Mouse (Mus musculus): Measurements from ENCODE around the gene Triobp. TPM values are rescaled to one million over a fixed set of nuclear protein-coding genes. Genes with fewer than 3 reads are reported as not detected.
"Not testable (repeated sequence)": the region's sequence is repeated elsewhere in the genome, so short reads cannot be mapped to it uniquely, and the experiment has no call there.

Gene Triobp
- total RNA-seq, 2 experiments from 2014 or later = 36.7 to 40.3 TPM

DNA sequence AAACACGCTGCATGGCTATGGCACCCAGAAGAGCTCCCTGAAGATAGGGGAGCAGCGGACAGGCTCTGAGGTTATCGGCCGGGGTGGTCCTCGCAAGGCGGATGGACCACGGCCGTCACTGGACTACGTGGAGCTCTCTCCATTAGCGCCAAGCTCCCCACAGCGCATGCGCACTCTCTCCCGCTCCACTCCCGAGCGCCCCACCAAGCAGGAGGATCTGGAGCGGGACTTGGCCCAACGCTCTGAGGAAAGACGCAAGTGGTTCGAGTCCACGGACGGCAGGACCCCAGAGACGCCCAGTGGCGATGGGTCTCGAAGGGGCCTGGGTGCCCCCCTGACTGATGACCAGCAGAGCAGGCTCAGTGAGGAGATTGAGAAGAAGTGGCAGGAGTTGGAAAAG is 45.4 kb downstream of the Triobp start:
- DNase-seq = no peak
- intact Hi-C loops (cut with DNase I) = no loop called here

DNA sequence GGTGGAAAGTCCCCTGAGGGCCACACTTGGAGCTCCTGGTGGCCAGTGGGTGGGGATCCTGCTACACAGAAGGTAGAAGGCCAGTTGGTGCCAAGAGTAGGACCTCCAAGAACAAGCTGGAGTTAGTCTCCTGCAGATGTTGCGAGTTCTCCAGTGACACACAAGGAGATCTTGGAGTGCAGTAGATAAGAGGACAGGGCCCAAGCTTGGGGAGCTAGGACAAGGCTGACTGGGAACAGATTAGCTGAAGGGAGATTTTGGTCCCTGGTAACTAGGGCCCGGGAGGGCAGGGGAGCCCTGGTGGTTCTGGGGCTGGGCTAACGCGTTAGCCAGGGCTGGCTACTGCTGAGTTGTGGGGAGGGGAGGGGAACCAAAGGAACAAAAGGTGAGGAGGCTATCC is 48.4 kb downstream of the Triobp start:
- DNase-seq = no peak
- intact Hi-C loops (cut with DNase I) = no loop called here

- intact Hi-C loops (cut with DNase I) = no loop called here
- no peak for DNase-seq
Observed at GRCm38 (mm10) chr15:78996663-78997062, 49.1 kb downstream of the Triobp start.

GRCm38 (mm10) chr15:78998348-78998747 is 50.8 kb downstream of the Triobp start:
- no peak for DNase-seq
- intact Hi-C loops (cut with DNase I) = no loop called here

DNA sequence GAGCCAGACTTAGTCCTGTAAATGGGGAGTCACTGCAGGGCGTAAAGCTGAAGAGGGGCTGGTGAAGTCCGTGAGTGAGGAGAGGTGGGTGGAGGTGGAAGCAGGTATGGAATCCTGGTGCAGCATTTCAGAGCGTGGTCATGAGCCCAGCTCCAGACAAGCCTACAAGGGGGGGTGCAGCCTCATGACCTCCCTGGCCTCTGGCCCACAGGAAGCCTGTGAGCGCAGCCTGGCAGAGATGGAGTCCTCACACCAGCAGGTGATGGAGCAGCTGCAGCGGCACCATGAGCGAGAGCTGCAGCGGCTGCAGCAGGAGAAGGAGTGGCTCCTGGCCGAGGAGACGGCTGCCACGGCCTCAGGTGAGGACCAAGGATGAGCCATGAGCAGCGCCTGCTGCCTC is 52.1 kb downstream of the Triobp start:
- DNase-seq = no peak
- intact Hi-C loops (cut with DNase I) = no loop called here

- DNase-seq = no peak
- intact Hi-C loops (cut with DNase I) = no loop called here
Observed at GRCm38 (mm10) chr15:79000357-79000791, 52.9 kb downstream of the Triobp start.

GRCm38 (mm10) chr15:79001559-79001958 is 54.0 kb downstream of the Triobp start:
- intact Hi-C loops (cut with DNase I) = no loop called here

GRCm38 (mm10) chr15:79002036-79002435 is 54.5 kb downstream of the Triobp start:
- no peak for DNase-seq
- intact Hi-C loops (cut with DNase I) = no loop called here

More at GRCm38 (mm10) chr15:79001559-79001958, 54.0 kb downstream of the Triobp start:
- no peak for DNase-seq

GRCm38 (mm10) chr15:79003079-79003478 is 55.6 kb downstream of the Triobp start:
- DNase-seq = no peak
- intact Hi-C loops (cut with DNase I) = no loop called here

- intact Hi-C loops (cut with DNase I) = no loop called here
- DNase-seq = no peak
Observed at GRCm38 (mm10) chr15:79005581-79005980, 58.1 kb downstream of the Triobp start.

GRCm38 (mm10) chr15:79006638-79007037 is 59.1 kb downstream of the Triobp start:
- intact Hi-C loops (cut with DNase I) = no loop called here
- no peak for DNase-seq

DNA sequence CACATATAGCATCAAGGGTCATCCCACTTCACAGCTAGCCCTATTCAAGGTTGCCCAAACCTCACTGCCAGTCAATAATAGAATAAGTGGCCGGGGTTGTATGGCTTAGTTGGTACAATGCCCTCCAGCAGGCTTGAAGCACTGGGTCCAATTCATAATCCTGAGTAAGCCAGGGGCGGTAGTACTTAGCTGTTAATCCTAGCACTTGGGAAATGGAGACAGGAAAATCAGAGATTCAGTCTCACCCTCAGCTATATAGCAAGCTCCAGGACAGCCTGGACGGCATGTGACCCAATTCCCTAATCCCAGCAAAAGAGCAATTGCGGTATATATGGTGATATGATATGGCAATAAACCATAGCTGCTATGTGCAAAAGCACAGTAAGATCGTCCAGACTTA is 59.5 kb downstream of the Triobp start:
- intact Hi-C loops (cut with DNase I) = no loop called here

GRCm38 (mm10) chr15:79007836-79008235 is 60.3 kb downstream of the Triobp start:
- DNase-seq; intact Hi-C loops (cut with DNase I): not testable (repeated sequence)

More for the DNA sequence above, 59.5 kb downstream of the Triobp start:
- no peak for DNase-seq

DNA sequence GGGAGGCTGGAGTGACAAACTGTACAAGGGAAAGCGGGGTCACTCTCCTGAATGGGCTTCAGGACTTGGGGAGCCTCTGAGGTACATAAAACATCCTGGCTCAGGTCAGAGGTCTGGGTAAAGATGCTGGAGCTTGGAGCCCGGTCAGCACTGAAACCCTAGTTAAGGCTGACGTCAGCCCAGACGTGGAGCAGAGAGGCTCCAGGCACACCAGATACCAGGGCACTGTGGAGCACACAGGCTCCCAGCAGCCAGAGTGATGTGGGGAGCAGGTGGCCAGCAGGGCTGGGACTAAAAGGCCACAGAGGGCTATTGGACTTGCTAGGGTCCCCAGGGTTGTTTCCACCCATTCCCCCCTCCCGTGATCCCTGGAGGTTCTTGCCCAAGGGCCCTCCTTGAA is 62.2 kb downstream of the Triobp start:
- DNase-seq = no peak
- intact Hi-C loops (cut with DNase I) = no loop called here

GRCm38 (mm10) chr15:79011550-79011949 is 64.0 kb downstream of the Triobp start:
- intact Hi-C loops (cut with DNase I) = no loop called here
- DNase-seq = no peak

DNA sequence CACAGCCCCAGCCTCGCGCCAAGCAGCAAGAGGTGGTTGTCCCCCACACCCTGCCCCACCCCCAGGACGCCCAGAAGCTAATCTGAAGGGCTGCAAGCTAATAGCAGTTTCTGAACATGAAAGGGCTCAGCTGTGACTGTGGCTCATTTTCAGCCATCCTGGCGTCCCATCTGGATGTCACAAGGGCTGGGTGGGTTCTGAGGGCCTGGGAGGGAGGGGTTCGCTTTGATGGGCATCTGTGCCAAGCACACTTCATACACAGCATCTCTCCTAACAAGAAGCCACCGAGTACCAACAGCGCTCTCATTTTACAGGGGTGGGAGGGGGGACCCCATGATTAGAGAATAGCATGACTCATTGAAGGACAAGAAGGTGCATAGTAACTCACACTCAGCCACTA is 65.9 kb downstream of the Triobp start:
- intact Hi-C loops (cut with DNase I) = no loop called here

DNA sequence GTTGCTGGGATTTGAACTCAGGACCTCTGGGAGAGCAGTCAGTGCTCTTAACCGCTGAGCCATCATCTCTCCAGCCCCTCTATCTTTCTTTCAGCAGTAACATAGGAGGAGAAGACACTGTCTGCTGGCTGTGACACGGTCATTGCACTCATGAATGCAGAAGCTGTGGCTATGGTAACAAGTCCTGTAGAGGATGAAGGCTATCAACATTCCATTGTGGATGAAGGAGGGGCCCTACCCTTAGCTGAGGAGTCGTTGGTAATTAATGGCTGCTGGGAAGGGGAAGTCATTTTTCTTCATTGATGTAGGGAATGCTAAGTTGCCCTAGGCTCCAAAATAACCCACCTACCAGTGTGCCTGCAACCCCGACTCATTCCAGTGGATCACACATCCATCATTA is 70.7 kb downstream of the Triobp start:
- intact Hi-C loops (cut with DNase I) = no loop called here

More for the DNA sequence above, 65.9 kb downstream of the Triobp start:
- DNase-seq = no peak

DNA sequence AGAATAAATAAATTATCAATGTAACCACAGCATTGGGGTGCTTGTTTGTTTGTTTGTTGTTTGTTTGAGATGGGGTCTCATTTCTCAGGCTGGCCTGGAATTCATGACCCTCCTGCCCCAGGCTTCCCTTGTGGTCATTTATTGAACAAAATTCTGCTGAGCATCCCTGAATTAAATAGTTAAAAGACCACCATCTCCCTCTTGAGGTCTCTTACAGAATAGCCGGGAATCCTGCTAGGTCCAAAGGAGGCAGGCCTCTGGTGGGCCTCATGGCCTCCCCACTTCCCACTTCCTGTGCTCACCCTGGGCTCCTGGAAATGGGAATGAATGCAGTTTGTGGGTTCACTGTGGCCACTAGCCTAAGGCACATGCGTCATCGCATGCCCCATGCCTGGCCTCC is 71.4 kb downstream of the Triobp start:
- intact Hi-C loops (cut with DNase I) = no loop called here

More for the DNA sequence above, 70.7 kb downstream of the Triobp start:
- no peak for DNase-seq

DNA sequence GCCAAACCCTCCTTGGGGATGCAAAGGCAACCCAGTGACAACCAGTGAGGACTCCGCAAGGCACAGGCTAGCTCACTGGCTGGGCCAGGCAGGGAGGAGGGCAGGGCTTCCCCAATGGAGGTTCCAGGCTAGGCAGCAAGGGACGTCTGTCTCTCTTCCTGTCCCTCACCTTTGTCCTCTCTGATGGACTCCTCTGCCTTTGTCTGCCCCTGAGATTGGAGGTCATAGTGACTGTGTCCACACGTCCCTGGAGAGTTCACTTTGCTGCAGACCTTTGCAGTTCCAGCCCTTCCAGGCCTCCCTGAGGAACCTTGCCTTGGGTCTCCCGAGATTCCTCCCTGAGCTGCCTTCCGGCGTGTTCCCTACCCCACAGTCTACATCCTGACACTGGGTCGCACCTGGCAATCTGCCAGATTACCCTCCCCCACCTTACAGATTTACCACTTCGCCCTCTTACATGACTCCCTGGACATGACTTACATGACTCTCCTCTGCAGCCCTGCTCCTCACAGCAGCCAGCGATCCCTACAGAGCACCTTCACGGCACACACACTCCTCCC is 75.2 kb downstream of the Triobp start:
- intact Hi-C loops (cut with DNase I) = no loop called here
- no peak for DNase-seq

More for the DNA sequence above, 71.4 kb downstream of the Triobp start:
- no peak for DNase-seq

- DNase-seq = no peak
- intact Hi-C loops (cut with DNase I) = no loop called here
Observed at GRCm38 (mm10) chr15:79023366-79023765, 75.8 kb downstream of the Triobp start.

GRCm38 (mm10) chr15:79025687-79026308 is 78.3 kb downstream of the Triobp start:
- intact Hi-C loops (cut with DNase I) = no loop called here
- no peak for DNase-seq

DNA sequence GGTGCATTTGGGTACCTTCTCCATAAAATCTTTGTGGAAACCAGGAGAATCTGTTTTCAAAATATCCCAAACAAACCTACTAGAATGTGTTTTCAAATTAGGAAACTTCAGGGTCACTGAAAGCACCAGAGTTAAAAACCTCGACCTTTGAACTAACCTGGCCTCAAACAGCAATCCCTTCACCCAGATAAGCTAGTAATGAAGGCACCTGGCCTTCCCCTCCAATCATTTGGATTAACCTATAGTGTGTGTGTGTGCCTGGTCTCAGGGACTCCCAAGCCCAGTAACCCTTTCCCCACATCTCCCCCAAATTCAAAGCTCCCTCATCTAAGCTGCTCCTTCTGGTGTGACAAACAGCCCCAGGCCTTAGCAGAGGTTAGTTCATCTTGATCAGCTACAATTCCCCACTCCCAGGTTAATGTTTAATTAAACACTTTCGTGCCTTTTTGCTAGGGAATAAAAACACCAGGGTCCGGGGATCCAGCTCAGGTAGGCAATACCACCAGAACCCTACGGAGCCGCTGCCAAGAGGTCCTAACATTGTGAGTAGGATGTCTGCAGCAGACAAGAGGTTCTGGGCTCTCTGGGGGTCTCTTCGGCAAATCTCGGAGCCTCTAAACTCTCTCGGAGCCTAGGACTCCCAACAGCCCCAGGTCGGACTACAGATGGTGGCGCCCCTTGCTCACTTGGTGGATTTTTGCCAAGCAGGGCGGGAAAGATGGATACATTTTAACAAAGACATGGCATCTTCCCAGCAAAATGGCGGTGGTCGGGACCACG is 79.2 kb downstream of the Triobp start:
- DNase-seq = no peak
- intact Hi-C loops (cut with DNase I) = no loop called here

Data from heart, postnatal 36 days (tissue).